Mouse (Mus musculus) frontal cortex, postnatal 10 days (tissue): ENCODE measurements around the gene Gm45618.

ENCODE experiments used
- DNase-seq, 2 experiments: peaks; one replicate each; pipeline ENCODE4 v3.0.0; 2022; ENCODE audit warnings: low spot score in 2 of 2, mixed read lengths in 1 of 2

Gene Gm45618

DNA sequence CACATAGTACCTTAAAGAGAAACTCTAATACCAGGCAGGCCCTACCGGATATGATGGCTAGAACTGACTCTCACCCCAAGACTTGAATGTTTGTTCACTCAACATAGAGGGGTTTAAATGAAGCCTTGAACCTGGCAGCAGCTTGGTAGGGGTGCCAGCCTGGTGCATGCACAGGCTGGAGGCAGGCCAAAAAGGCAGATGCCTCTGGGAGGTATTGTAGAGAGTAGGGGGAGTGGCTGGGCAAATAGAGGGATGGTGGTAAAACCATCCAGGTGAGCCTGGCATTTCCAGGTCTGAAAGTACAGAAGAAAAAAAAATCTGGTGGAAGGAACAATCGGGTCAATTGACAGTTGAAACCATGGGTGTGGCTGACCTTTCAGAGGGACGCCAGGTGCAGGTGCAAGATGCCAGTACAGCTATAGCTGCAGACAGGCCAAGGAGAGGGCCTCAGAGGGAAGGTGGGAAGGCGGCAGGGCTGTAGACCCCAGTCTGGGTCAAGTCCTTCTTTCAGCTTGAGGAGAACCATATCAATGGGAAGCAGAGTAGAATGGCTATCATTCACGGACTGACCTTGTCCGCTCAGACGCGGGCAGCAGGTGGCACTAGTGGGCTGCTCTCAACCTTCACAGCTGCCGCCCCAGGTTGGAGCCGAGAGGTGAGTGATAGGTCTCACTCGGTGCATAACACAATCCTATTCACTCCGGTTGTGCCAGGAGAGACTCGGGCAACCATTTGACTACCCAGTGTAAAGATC lies 49.9 kb downstream of the Gm45618 start:
- no peak for DNase-seq
